Mouse (Mus musculus): ENCODE results near the gene Rhcg.

- TF ChIP-seq CTCF (IDR thresholded peaks at IDR 0.05; ENCODE audit: low read depth, low read length) (no peak), POLR2A (IDR thresholded peaks at IDR 0.05; ENCODE audit: extremely low read depth, insufficient read depth, low read length) (no peak)
Observed at GRCm38 (mm10) chr7:79544281-79545065, 73.0 kb downstream of the Rhcg start.
